Mouse (Mus musculus) ES-Bruce4 (cell line): ENCODE data around the gene Smpdl3a.

ENCODE experiments used
- CTCF ChIP-seq: IDR thresholded peaks from one replicate; pipeline ENCODE4 v1.8.1; 2011; ENCODE audit warnings: low read depth, low read length
- EP300 ChIP-seq: IDR thresholded peaks from 2 replicates; pipeline ENCODE4 v1.6.1; 2011; ENCODE audit warnings: low read depth, low read length; ENCODE audit not compliant: insufficient read depth
- POLR2A ChIP-seq: IDR thresholded peaks from one replicate; pipeline ENCODE4 v1.8.1; 2011; ENCODE audit warnings: low read length; ENCODE audit not compliant: insufficient read depth

GRCm38 (mm10) chr10:57760694-57761093 is 33.4 kb upstream of the Smpdl3a start:
- TF ChIP-seq EP300 (no peak), CTCF (no peak), POLR2A (no peak)
